Mouse (Mus musculus): ENCODE results near the gene Cpxm2. TPM values are rescaled to one million over a fixed set of nuclear protein-coding genes. Genes with fewer than 3 reads are reported as not detected.

Cpxm2 gene
- polyA plus RNA-seq, 1 experiment from 2014 or later = 2.2 TPM

DNA sequence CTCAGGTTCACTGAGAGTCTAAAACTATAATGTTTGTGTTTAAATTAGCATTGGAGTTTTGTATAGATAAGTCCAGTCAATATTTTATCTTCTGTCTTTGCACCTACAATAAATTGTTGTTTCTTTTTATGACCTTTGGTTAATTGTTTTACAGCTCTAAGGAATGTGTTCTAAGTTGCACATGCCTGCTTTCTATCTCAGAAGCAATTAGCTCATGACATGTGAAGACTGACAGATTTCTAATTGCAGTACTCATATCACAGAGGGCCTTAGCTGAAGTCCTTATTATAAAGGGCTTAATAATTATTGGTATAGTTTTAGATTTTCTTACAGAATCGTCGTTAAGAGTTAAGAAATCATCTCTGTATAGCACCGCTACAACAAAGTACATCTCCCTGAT, 138.6 kb downstream of the Cpxm2 start:
- Histone ChIP-seq H3K36me3 (ENCODE audit: control insufficient read depth, insufficient read depth, low read length) (no peaks in the 10 kb centered on the region), H3K4me3 (ENCODE audit: low read length) (no peak overlapping the region), H3K4me2 (ENCODE audit: low read length) (no peak overlapping the region), H3K4me1 (ENCODE audit: control insufficient read depth, insufficient read depth, low read depth, low read length) (peaks cover 16% of the 10 kb centered on the region), H3K9ac (ENCODE audit: low read depth, low read length) (no peak overlapping the region), H3K9me3 (ENCODE audit: control insufficient read depth, low read length) (no peaks in the 10 kb centered on the region), H3K27ac (ENCODE audit: low read depth, low read length) (no peak overlapping the region), H3K27me3 (replicated peaks; ENCODE audit: control insufficient read depth, insufficient read depth, low read length) (no peaks in the 10 kb centered on the region)
- no peak for ATAC-seq
- WGBS = 75% methylated on average over 3 of the region's 3 CpGs

- peaks cover 16% of the 10 kb centered on the region for H3K4me1 ChIP-seq (ENCODE audit: control insufficient read depth, insufficient read depth, low read depth, low read length)
- H3K36me3 ChIP-seq (ENCODE audit: control insufficient read depth, insufficient read depth, low read length) = no peaks in the 10 kb centered on the region
- no peaks in the 10 kb centered on the region for H3K27me3 ChIP-seq (replicated peaks; ENCODE audit: control insufficient read depth, insufficient read depth, low read length)
- H3K4me2 ChIP-seq (ENCODE audit: low read length) = no peak overlapping the region
- no peak overlapping the region for H3K27ac ChIP-seq (ENCODE audit: low read depth, low read length)
- ATAC-seq = no peak
- no peaks in the 10 kb centered on the region for H3K9me3 ChIP-seq (ENCODE audit: control insufficient read depth, low read length)
- WGBS = 21% methylated on average over 3 of the region's 3 CpGs
- no peak overlapping the region for H3K4me3 ChIP-seq (ENCODE audit: low read length)
- no peak overlapping the region for H3K9ac ChIP-seq (ENCODE audit: low read depth, low read length)
Measured at GRCm38 (mm10) chr7:132015193-132015592, 139.3 kb downstream of the Cpxm2 start.

DNA sequence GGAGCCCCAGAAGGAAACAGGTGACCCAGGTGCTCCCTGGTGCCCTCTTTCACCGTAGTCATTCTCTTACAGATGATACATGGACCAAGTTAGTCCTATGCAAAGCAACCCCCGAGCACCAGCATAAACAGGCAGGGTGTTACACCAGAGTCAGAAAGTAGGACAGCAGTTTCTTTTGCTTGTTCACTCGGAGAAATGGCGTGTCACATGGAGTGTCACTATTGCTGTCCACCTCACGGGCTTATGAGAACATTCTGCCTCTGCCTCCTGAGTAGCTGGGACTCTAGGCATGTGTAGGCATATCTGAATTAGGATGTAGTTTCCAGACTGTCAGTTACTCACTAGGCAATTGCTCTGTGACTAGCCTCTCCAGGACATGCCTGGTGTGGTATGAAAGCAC, 140.6 kb downstream of the Cpxm2 start:
- Histone ChIP-seq H3K4me2 (ENCODE audit: low read length) (no peak overlapping the region), H3K4me3 (ENCODE audit: low read length) (no peak overlapping the region), H3K27me3 (replicated peaks; ENCODE audit: control insufficient read depth, insufficient read depth, low read length) (no peaks in the 10 kb centered on the region), H3K36me3 (ENCODE audit: control insufficient read depth, insufficient read depth, low read length) (no peaks in the 10 kb centered on the region), H3K9ac (ENCODE audit: low read depth, low read length) (no peak overlapping the region), H3K4me1 (ENCODE audit: control insufficient read depth, insufficient read depth, low read depth, low read length) (peaks cover 16% of the 10 kb centered on the region), H3K27ac (ENCODE audit: low read depth, low read length) (0 out of 2 replicates have a peak overlapping the region, but pooled peaks have one; percentile 23), H3K9me3 (ENCODE audit: control insufficient read depth, low read length) (no peaks in the 10 kb centered on the region)
- no peak for ATAC-seq
- WGBS = 67% methylated on average over 5 of the region's 5 CpGs

DNA sequence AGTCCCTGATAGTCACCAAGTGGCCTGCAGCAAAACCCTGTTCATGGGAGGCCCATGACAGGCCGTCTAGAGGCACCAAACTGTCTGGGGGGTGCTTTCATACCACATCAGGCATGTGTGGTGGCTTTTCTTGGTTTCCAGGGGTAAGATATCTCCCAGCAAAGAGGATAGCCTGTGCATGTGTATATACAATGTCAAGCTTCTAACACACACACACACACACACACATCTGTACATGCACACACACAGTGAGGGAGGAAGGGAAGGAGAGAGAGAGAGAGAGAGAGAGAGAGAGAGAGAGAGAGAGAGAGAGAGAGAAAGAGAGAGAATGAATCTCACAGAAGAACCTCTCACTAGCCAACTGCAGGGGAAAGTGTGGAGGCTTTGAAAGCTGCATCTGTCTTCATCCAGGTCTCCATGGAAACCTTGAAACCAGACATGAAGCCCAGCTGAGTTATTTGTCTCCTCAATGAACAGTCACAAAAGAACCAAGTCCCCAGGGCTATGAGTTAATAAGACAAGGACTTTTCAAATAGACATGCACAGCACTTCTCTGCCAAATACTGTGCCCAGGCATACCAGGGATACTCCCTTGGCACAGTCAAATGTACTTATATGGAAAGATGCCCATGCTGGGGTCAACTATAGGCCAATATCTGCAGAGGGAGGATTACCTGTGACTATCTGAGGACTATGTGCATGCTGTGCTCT, 141.4 kb downstream of the Cpxm2 start:
- WGBS = 16% methylated on average over 1 of the region's 1 CpGs
- no peak overlapping the region for H3K9ac ChIP-seq (ENCODE audit: low read depth, low read length)
- no peak overlapping the region for H3K27ac ChIP-seq (ENCODE audit: low read depth, low read length)
- H3K4me3 ChIP-seq (ENCODE audit: low read length) = no peak overlapping the region
- peaks cover 16% of the 10 kb centered on the region for H3K4me1 ChIP-seq (ENCODE audit: control insufficient read depth, insufficient read depth, low read depth, low read length)
- H3K9me3 ChIP-seq (ENCODE audit: control insufficient read depth, low read length) = no peaks in the 10 kb centered on the region
- no peaks in the 10 kb centered on the region for H3K27me3 ChIP-seq (replicated peaks; ENCODE audit: control insufficient read depth, insufficient read depth, low read length)
- H3K36me3 ChIP-seq (ENCODE audit: control insufficient read depth, insufficient read depth, low read length) = no peaks in the 10 kb centered on the region
- ATAC-seq = peak; percentile 93
- no peak overlapping the region for H3K4me2 ChIP-seq (ENCODE audit: low read length)

GRCm38 (mm10) chr7:132009002-132009401, 145.5 kb downstream of the Cpxm2 start:
- H3K4me2 ChIP-seq (ENCODE audit: low read length) = no peak overlapping the region
- no peak overlapping the region for H3K27ac ChIP-seq (ENCODE audit: low read depth, low read length)
- peaks cover 16% of the 10 kb centered on the region for H3K4me1 ChIP-seq (ENCODE audit: control insufficient read depth, insufficient read depth, low read depth, low read length)
- H3K4me3 ChIP-seq (ENCODE audit: low read length) = no peak overlapping the region
- H3K9me3 ChIP-seq (ENCODE audit: control insufficient read depth, low read length) = no peaks in the 10 kb centered on the region
- WGBS = 85% methylated on average over 7 of the region's 7 CpGs
- H3K9ac ChIP-seq (ENCODE audit: low read depth, low read length) = no peak overlapping the region
- no peak for ATAC-seq
- no peaks in the 10 kb centered on the region for H3K36me3 ChIP-seq (ENCODE audit: control insufficient read depth, insufficient read depth, low read length)
- no peaks in the 10 kb centered on the region for H3K27me3 ChIP-seq (replicated peaks; ENCODE audit: control insufficient read depth, insufficient read depth, low read length)

DNA sequence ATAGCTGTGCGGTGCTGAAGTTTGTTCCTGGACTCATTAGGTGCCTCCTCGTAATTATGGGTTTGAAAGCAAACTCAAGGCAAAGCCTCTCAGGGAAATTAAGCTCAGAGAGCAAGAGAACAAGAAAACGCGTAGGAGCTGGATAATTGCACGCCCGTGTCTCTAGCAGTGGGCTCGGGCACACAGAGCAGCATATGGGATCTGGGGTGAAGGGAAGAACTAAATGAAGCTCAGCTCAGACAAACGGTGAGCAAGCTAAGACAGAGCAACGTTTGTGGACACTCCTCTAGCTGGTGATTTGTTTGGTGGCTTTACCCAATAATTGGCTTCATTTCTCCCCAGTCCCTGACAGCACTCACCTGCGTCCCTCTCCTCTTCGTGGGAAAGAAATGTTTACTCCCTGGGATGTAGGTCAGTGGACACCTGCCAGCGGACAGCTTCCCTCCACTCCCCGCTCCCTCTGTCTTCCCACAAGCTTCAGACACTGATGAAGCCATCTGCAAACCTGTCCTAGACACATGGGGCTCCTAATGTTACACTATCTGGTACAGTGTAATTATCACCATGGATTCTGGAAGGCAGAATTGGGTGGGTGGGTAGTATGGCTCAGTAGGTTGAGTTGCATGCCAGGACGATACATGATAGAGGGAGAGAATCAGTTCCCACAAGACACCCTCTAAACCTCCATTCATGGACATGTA, 148.4 kb downstream of the Cpxm2 start:
- Histone ChIP-seq H3K27ac (ENCODE audit: low read depth, low read length) (no peak overlapping the region), H3K9ac (ENCODE audit: low read depth, low read length) (no peak overlapping the region), H3K4me1 (ENCODE audit: control insufficient read depth, insufficient read depth, low read depth, low read length) (no peaks in the 10 kb centered on the region), H3K36me3 (ENCODE audit: control insufficient read depth, insufficient read depth, low read length) (no peaks in the 10 kb centered on the region), H3K9me3 (ENCODE audit: control insufficient read depth, low read length) (no peaks in the 10 kb centered on the region), H3K4me3 (ENCODE audit: low read length) (no peak overlapping the region), H3K4me2 (ENCODE audit: low read length) (no peak overlapping the region), H3K27me3 (replicated peaks; ENCODE audit: control insufficient read depth, insufficient read depth, low read length) (no peaks in the 10 kb centered on the region)
- 74% methylated on average over 14 of the region's 14 CpGs for WGBS
- ATAC-seq = no peak

DNA sequence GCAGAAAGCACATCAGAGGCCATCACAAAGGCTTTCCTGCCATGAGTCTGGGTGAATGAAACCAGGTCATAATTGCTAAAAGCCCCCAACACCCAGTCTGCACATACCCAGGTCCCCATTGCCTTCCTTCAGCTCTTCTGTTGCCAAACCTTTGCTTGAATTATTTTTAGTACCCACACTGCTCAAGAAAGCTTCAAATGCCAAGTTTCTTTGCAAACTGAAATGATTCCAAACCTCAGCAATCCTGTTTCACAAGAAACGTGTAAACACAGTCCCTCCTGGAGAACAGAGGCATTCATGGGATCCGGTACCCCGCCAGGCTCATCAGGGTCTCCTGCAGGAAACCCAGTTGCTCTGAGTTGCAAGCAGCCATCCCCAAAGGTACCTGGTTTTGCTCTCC, 161.7 kb downstream of the Cpxm2 start:
- Histone ChIP-seq H3K27me3 (replicated peaks; ENCODE audit: control insufficient read depth, insufficient read depth, low read length) (no peaks in the 10 kb centered on the region), H3K36me3 (ENCODE audit: control insufficient read depth, insufficient read depth, low read length) (peaks cover 3% of the 10 kb centered on the region; the same call in 1 of the 2 replicates), H3K9me3 (ENCODE audit: control insufficient read depth, low read length) (no peaks in the 10 kb centered on the region; the same call in 1 of the 2 replicates), H3K27ac (ENCODE audit: low read depth, low read length) (no peak overlapping the region), H3K9ac (ENCODE audit: low read depth, low read length) (no peak overlapping the region), H3K4me2 (ENCODE audit: low read length) (no peak overlapping the region), H3K4me3 (ENCODE audit: low read length) (no peak overlapping the region), H3K4me1 (ENCODE audit: control insufficient read depth, insufficient read depth, low read depth, low read length) (no peaks in the 10 kb centered on the region)
- WGBS = 79% methylated on average over 3 of the region's 3 CpGs
- ATAC-seq = no peak

DNA sequence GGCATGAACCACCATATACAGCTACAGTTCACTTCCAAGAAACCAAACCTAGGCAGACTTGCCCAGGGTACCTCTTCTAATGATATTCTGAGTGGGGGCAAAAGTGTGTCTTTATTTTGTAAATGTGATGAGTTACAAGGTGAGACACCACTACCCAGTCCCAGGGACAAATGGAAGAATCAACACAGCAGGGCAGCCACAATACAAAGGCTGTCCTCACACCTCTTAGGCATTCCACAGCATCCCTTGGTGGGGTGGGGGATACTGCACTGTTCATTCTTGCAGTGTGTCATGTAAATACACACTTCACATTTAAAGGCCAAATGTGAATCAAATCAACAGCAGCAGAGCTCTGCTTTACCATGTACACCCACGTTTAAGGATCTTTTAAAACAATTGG, 162.3 kb downstream of the Cpxm2 start:
- 63% methylated on average over 1 of the region's 1 CpGs for WGBS
- Histone ChIP-seq H3K9ac (ENCODE audit: low read depth, low read length) (no peak overlapping the region), H3K27me3 (replicated peaks; ENCODE audit: control insufficient read depth, insufficient read depth, low read length) (no peaks in the 10 kb centered on the region), H3K27ac (ENCODE audit: low read depth, low read length) (no peak overlapping the region), H3K4me3 (ENCODE audit: low read length) (no peak overlapping the region), H3K4me2 (ENCODE audit: low read length) (no peak overlapping the region), H3K36me3 (ENCODE audit: control insufficient read depth, insufficient read depth, low read length) (peaks cover 3% of the 10 kb centered on the region; the same call in 1 of the 2 replicates), H3K4me1 (ENCODE audit: control insufficient read depth, insufficient read depth, low read depth, low read length) (no peaks in the 10 kb centered on the region), H3K9me3 (ENCODE audit: control insufficient read depth, low read length) (no peaks in the 10 kb centered on the region; the same call in 1 of the 2 replicates)
- ATAC-seq = no peak

- no peak for ATAC-seq
- no peak overlapping the region for H3K27ac ChIP-seq (ENCODE audit: low read depth, low read length)
- peaks cover 2% of the 10 kb centered on the region; the same call in 1 of the 2 replicates for H3K36me3 ChIP-seq (ENCODE audit: control insufficient read depth, insufficient read depth, low read length)
- WGBS = 37% methylated on average over 6 of the region's 6 CpGs
- H3K9me3 ChIP-seq (ENCODE audit: control insufficient read depth, low read length) = no peaks in the 10 kb centered on the region
- no peak overlapping the region for H3K9ac ChIP-seq (ENCODE audit: low read depth, low read length)
- no peak overlapping the region for H3K4me2 ChIP-seq (ENCODE audit: low read length)
- no peak overlapping the region for H3K4me3 ChIP-seq (ENCODE audit: low read length)
- no peaks in the 10 kb centered on the region for H3K27me3 ChIP-seq (replicated peaks; ENCODE audit: control insufficient read depth, insufficient read depth, low read length)
- H3K4me1 ChIP-seq (ENCODE audit: control insufficient read depth, insufficient read depth, low read depth, low read length) = no peaks in the 10 kb centered on the region
Measured at GRCm38 (mm10) chr7:131989056-131989455, 165.5 kb downstream of the Cpxm2 start.
